Mouse (Mus musculus) adrenal gland (tissue): ENCODE measurements around the gene Arhgap17.

Source experiments
- intact Hi-C: fragments of 180-260 bp; cut with DNase I; formaldehyde crosslinking; loops from one replicate; pipeline ENCODE4 v1.15.1; 2025

The Arhgap17 gene

DNA sequence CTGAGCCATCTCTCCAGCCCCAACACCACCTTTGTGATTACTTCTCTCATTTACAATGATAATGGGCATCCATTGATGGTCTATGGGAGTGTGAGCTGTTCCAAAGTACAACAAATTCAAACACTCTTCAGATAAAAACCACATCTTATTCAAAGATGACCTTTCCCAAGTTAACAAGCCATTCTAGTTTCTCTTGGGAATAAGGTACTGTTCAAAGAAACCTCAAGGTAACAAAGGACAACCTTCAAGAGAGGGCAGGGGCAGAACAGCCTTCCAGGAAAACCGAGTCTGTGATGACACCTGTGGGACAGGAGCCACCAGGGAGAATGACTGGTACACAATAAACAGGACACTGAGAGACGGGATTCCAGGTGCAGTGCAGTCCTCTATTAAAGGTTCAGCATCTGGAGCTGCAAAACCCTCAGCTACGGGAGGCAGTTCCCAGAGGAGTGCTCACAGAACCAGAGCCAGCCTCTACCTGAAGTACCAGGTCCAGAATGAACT, 24.6 kb downstream of the Arhgap17 start:
- intact Hi-C loops: no loop called here

DNA sequence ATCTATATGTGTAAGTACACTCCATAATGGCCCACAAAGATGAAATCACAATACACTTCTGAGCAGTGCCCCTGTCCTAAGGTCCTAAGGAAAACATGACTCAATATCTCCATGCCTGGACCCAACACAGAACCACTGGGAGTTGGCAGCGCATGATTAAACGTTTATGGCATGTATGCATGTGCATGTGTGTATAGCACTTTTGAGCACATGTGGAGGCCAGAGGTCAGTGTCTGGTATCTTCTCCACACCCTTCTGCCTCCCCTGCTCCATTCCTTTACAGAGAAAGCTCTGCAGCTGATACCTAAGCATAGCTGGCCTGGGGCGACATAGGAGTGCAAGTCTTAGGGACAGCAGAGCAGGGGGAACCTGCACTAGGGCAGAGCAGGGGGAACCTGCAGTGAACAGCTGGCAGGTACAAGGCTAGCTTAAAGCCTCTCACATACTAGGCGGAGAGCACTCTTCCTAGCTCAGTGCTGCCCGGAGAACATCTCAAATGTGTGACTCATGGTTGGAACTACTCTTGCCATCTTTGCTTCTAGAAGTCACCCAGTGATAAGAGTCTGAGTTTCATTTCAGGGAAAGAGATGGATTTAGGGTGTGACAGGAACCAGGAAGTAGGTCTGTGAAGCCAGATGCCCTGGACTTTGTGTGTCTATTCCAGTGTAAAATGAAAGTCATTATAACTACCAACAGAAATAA, 25.5 kb downstream of the Arhgap17 start:
- intact Hi-C loops: no loop called here

DNA sequence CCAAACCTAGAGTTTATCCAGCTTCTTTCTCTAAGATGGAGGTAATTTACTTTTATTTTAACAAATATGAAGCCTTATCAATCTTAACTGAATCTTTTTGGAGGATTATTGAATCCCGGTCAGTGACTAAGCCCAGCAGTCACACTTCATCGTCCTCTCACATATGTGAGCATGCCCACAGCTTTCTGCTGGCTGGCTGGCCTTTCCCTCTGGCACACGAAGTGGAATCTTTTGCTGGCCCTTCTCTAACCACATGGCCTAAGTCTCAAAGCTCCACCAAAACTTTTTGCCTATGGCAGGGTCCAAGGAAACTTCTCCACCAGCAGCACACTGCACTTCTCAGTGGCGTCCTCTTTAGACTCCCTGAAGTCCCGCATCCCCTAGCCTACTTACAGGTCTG, 27.8 kb downstream of the Arhgap17 start:
- intact Hi-C loops: no loop called here

DNA sequence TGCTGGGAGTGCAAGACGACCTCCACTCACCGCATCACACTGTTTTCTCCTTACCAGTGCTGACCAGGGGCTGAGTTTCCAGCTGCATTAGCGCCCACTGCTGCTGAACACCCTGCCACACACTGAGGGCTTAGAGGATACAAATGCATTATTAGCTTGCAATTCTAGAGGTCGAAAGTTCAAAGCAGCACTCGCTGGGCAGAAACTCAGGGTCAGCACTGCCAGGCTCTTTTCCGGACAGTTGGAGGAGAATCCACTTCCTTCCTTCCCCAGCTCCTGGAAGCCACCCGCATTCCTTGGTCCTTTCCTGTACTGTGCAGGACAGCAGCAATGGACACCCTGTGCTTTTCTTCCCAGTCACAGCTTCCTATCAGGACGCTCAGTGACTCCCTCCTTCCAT, 31.4 kb downstream of the Arhgap17 start:
- intact Hi-C loops: no loop called here

DNA sequence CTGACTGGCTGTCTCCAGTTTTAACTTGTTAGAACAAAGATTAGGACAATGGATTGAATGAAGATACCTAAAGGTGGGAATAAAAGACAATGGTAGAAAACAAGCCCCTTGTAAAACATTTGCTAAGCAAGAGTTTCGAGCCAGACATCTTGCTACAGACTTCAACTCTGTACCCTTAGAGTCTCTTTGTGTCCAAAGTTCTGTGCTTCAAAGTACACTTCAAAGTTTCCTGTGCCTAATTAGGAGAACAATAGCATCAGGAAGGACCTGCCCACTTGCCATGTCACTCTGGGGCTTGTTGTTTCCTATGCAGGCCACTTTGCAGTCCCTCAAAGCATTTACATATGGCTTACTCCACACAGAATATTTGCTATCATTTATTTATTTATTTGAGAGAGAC, 33.4 kb downstream of the Arhgap17 start:
- intact Hi-C loops: no loop called here

DNA sequence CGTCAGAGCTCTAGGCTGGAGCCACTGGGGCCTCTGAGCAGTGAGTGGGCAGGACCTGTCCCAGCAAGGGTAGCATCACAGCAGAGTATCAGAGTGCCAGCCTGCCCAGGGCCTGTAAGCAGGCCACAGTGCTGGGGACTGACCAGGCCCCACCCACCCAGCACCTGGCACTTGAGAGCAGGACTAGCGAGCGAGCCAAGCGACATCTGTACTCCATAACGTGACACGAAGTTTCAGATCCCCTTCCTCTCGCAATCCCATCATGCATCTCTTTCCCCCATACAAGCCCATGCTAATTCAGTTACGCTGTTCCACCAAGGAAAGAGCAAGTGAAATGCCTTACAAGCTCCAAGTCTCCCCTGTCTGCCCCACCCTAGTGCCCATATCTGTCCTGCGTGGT, 39.2 kb downstream of the Arhgap17 start:
- intact Hi-C loops: loop anchor here (5.0 kb wide), 1 partner anchor 37 kb away; the partner anchor contains the start of genes Arhgap17 and Lcmt1

DNA sequence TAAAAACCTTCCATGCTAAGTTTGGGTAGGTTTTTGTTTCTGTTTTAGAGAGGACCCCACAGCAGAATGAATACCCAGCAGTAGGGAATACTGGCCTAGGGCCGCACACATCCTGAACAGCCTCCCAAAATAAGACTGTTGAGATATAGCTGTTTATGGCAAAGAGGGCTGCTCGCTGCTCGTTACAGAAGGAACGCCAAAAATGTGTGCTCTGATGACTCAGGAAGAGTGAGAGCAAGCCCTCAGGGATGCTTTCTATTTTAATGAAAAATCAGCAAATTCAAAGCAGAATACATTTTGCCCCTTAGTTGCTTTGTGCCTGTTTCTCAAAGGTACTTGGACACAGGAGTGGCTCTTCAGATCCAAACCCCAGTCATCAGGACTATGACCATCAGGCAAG, 41.8 kb downstream of the Arhgap17 start:
- intact Hi-C loops: no loop called here

DNA sequence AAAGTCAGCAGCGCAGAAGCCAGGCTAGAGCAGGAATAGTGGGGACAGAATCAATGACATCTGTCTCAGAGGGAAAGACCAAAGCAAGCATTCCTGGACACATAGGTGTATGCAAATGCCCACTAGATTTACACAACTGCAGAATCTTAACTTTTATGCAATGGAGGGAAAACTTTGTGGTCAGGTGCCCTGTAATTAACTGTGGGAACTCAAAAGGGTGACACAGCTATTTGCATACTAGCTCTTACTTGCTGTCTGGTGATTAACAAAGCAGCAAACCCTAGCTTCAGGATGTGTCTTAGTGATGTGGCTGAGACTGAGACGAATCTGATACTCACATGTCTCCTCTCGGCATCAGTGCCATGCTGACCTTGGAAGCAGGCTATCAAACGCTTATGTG, 42.8 kb downstream of the Arhgap17 start:
- intact Hi-C loops: no loop called here

DNA sequence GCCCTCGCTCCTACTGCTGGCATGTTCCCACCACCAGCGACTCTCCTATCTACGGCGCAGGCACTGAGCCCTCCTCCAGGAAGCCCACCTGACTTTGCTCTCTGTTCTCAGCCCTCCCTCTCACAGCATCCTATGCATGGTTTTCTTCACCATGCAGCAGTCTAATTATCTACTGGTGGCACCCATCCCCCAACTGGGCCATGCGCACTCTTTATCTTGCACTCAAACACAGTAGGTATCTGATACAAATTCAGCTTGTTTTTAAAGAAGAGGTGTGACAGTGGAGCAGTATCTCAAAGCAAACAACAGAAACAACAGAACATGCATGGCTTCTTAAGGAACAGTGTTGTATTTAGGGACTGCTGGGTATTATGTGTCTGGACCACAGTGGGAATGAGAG, 43.7 kb downstream of the Arhgap17 start:
- intact Hi-C loops: no loop called here

DNA sequence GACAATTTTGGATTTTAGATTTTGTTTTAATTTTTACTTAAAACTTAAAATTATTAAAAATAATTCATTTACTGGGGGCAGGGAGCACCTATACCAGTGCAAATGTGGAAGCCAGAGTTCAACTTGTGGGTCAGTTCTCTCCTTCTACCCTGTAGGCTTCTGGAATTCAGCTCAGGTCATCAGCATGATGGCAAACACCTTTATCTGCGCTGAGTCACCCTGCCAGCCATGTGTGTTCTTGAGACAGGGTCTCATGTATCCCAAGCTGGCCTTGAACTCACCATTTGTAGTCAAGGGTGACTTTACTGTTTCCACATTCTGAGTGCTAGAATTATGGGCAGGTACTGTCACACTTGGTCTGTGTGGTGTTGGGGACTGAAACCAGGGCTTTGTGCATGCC, 45.6 kb downstream of the Arhgap17 start:
- intact Hi-C loops: no loop called here

DNA sequence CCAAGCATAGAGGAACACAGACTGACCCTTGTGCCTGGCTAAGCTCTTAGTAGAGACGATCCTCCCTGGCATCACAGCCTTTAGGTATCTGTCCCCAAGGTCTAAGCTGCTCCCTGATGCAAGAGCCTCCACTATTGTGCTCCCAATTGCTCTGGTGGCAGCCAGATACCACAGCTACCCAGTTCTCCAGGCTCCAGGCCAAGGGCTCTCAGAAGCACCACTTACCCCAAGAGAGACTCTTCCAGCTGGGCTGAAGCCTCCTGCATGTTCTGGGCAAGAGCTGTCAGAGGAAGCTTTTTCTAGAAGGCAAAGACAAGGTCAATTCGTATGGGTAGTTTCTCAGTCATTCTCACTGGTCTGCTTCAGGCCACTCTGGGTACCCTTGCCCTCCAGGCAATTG, 46.3 kb downstream of the Arhgap17 start:
- intact Hi-C loops: no loop called here

DNA sequence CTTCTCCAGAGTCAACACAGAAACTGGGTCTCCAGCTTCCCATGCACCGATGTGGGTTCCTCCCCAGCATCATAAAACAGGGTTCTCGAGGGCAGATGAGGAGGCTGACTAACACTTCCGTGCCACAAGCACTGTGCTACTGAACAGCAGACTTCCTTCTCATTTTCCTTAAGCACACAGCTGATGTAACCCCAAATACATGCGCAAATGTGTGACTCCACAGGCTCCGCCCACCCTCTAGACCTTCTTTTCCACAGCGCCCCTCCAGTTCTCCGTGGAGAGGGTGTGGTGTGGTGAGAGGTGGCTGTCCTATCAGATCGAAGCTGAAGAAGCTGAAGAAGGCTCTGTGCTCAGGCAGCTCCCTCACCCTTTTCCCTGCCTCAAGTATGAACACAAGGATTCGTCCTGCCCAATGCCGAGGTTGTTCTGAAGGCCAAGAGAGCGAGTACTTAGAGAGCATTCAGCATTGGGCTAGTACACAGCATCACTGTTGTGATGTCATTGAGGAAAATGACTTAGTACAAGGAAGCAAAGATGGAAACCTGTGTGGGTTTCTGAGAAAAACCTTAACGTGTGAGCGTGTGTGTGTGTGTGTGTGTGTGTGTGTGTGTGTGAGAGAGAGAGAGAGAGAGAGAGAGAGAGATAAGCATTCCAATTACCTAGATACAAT, 47.1 kb downstream of the Arhgap17 start:
- intact Hi-C loops: no loop called here

DNA sequence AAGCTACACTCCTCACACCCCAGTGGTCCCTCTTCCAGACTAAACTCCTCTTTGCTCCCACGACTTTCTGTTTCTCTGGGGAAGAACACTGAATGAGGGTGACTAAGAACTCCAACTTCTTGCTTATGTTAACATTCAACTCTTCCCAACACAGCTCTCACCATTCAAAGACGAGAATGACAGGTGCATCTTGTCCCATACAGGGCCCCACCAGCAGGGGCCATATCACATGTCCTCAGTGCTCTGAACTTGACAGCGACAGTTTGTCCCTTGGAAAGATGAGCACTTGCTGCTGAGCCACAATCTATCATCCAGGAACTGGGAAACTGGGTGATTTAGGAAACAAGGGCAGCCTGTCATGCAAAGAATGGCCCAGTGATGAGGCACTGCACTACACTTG, 57.0 kb downstream of the Arhgap17 start:
- intact Hi-C loops: no loop called here

DNA sequence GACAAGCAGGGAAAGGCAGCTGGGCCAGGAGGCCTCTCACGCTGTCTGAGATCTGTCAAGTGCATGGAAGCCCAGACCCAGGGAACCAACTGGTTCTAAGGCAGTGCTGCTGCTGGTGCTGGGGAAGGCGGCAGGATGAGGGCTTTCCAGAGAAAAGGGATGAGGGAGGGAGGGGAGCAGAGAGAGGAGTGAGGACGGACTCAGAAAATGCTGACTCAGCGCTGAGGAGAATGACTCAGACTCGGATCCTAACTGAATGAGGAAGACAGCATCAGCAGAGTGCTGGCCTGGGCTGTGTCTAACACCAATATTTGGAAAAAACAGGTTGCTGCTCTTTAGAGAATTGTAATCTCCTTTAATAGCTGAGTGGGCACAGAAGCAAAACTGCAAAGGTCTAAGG, 57.9 kb downstream of the Arhgap17 start:
- intact Hi-C loops: no loop called here

DNA sequence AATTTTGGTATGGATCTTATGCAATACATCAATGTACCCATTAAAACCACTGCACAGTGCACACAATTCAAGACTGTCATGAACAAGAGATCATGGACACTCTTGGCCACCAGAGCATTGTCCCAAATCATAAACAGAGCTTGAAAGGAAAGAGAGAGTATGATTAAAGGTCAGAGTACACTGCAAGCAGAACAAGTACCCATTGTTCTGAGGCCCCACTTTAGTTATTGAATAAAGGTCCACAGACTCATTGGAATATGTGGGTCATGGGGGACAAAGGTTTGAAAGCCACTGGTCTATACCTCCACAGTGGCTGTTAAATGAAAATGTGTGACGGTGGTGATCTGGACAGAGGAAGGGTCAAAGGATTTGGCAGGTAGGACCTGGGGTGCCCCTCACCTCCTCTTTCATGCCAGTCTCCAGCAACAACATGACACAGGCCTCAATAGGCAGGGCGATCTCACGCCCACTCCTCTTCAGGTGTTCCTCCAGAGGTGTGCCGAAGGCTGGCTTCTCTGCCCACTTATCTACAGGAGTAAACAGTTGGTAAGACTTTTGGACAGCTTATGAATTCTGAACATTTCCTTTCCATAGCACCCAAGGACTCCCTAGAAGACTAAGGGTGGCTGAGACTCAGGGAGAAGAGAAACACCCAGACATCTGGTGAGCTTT, 61.7 kb downstream of the Arhgap17 start:
- intact Hi-C loops: no loop called here

DNA sequence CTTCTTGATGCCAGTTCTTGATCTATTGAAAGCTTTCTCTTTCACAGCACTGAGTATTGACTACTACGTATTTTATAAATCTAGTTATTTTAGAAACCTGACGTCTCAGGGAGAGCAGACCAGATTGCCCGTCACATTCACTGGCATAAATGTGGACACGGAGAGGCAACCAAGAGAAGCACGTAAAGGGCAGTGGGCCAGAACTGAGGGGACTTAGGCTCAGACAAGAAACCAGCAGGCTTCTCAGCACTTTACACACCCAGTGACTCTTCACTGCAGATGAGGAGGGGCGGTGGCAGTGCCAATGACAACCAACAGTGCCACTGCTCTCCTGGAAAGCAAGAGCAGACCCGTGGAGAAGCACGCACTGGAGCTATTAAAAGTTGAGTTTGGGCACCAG, 62.5 kb downstream of the Arhgap17 start:
- intact Hi-C loops: no loop called here

DNA sequence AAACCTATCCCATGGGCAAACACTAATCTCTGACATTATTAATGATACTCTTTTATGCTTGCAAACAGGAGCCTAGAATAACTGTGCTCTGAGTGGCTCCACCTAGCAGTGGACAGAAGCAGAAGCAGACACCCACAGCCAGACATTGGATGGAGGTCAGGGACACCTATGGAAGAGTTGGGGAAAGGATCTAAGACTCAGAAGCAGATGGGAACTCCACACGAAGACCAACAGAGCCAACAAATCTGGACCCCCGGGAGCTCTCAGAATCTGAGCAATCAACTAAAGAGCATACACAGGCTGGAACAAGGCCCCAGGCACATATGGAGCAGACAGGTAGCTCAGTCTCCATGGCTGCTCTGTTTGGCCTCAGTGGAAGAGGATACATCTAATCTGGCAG, 64.3 kb downstream of the Arhgap17 start:
- intact Hi-C loops: no loop called here

DNA sequence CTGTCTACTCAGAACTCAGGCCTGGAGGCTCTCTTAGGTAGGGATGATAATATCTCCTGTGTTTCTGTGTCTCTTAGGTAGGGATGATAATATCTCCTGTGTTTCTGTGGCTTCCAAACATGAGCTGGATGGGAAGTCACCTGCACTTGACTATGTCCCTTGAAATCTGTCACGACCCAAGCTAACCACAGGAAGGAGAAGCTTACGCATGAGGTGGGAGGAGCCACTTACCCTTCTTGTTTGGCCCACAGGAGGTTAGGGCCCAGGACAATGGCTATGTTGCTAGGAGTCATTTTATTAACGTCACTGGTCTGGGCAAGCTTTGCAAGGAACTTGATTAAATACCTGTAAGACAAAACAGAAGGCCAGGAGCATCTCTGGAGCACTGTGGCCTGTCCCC, 69.5 kb downstream of the Arhgap17 start:
- intact Hi-C loops: no loop called here

DNA sequence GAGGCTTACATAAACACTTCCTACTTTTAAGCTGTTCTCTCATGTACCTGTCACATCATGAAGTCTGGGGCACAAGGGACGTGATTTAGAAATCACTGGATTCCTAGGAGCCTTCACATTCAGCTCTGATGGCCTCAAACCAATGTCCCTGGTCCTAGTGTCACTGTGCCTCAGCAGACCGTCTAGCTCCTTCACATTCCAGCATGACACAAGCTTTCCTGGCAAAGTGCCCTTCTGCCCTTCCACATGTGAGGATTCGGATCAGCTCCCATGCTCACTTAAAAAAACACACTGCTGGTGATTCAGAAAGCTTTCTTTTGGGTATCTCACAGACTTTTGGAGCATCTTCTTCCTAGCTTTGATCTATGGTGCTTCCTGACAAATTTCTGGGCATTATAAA, 71.5 kb downstream of the Arhgap17 start:
- intact Hi-C loops: loop anchor here (10.0 kb wide), 1 partner anchor 293 kb away; no protein-coding TSS in a partner anchor

DNA sequence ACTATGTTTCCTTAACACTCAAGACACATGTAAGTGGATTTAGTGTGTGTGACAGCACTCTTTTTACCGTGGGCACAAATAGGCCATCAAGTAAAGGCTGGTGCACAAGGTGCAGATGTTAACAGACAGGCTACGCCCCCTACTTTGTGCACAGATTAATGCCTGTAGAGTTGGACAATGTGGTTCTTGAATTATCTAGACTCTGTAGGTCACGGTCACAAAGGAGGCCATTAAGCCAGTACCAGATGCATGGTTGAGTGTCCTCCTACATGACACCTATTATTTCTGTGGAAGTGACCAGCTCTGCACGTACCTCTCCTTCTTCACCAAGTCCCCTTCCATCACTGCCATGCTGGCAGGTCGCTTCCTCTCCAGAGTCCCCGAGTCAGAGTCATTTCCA, 73.6 kb downstream of the Arhgap17 start:
- intact Hi-C loops: loop anchor here (10.0 kb wide), 1 partner anchor 291 kb away; no protein-coding TSS in a partner anchor

DNA sequence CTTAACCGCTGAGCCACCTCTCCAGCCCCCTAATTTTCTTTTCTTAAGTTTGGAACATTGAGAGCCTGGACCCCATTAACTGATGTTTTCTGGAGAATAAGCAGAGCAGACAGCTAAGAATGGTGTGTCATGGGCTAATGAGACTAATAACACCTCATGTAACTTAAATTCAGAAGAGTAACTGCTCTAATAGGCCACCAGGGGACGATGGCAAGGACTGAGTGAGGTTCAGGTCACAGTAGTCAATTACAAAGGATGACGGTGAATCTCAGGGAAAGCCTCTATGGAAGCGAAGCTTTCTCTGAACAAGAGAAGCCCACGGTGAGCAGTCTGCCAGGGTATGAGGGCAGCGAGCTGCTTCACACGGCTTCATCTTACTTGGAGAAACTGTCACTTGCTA, 74.3 kb downstream of the Arhgap17 start:
- intact Hi-C loops: loop anchor here (10.0 kb wide), 1 partner anchor 291 kb away; no protein-coding TSS in a partner anchor

DNA sequence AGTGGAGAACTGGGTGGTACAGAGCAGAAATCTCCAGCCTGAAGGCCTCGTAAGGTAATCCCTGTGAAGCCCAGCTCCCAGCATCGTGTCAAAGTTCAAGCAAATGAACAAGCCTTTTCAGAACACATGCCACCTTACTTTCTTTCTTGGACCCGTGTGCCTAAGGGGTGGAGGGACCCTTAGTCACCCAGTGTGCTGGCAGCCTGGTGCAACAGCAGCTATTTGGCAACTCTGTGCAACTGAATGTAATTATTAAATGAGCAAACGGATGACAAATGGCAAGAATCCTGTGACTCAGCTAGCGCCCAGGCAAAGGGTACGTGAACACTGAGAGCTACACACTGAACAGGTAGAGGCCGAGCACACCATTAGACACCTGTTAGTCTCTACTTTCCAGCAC, 75.8 kb downstream of the Arhgap17 start:
- intact Hi-C loops: loop anchor here (10.0 kb wide), 1 partner anchor 289 kb away; no protein-coding TSS in a partner anchor
